ENCODE assay signal across 13 mouse cellular contexts in genomic region chr7:16207076-16207475, GRCm38 (mm10). TPM values are rescaled to one million over a fixed set of nuclear protein-coding genes. Genes with fewer than 3 reads are reported as not detected.
DNase-seq lines count a peak whose midpoint lies in the region; ATAC-seq and TF ChIP-seq lines count a peak whose summit lies in the region.
"Had no signal": no experiment of that assay in that cellular context is flagged by ENCODE, and none has a peak within 500 bp of the region (broad histone marks: within the 10 kb centered on the region; RNA-seq: fewer than 3 reads in every experiment).

No protein-coding gene starts in this region.

- no peak overlapping the region for H3K27ac ChIP-seq in heart, embryonic 16.5 days (ENCODE audit: low read length)
- H3K27ac ChIP-seq in brown adipose tissue, adult 24 weeks (replicated peaks; ENCODE audit: low read depth, low read length) = peak overlapping the region; percentile 56
- H3K27ac ChIP-seq in olfactory bulb, adult 2 months (ENCODE audit: insufficient read depth, low read depth, low read length) = peak overlapping the region; percentile 32
- H3K27ac ChIP-seq: liver, embryonic 14.5 days; midbrain, embryonic 12.5 days had no signal

- ATAC-seq in heart, embryonic 16.5 days (replicated peaks; ENCODE audit: extremely low read depth, insufficient read depth, low FRiP score) = peak; percentile 38; the same call in 1 of the 2 replicates
- ATAC-seq: forebrain, postnatal 0 days had no signal

- no peak for TF ChIP-seq CTCF in olfactory bulb, adult 2 months (IDR thresholded peaks at IDR 0.05; ENCODE audit: insufficient read depth, low read depth, low read length)

- H3K36me3 ChIP-seq in heart, embryonic 16.5 days (ENCODE audit: control insufficient read depth, insufficient read depth) = peaks cover 24% of the 10 kb centered on the region; the same call in 1 of the 2 replicates

- whole genome bisulfite sequencing in heart, embryonic 16.5 days = 78% methylated on average over 7 of the region's 7 CpGs
- WGBS in olfactory bulb, adult 2 months = 84% methylated on average over 7 of the region's 7 CpGs

- no peak for DNase-seq in heart, adult 8-10 months (ENCODE audit: low spot score)
- DNase-seq in CD4-positive, CD25-positive, alpha-beta regulatory T cell, adult 2 months (ENCODE audit: low read depth, low spot score) = peak; percentile 30
- DNase-seq in adipocyte (ENCODE audit: low spot score) = no peak
- DNase-seq in testis, postnatal 10 days (ENCODE audit: low spot score) = no peak
- no peak for DNase-seq in kidney, postnatal 25 days
- DNase-seq: forebrain, postnatal 0 days had no signal

- no peak overlapping the region for H3K9ac ChIP-seq in heart, embryonic 16.5 days (ENCODE audit: low read length)
- H3K9ac ChIP-seq: forebrain, postnatal 0 days; liver, embryonic 14.5 days; midbrain, embryonic 12.5 days had no signal

- no peak overlapping the region for H3K4me2 ChIP-seq in heart, embryonic 16.5 days (ENCODE audit: low read depth, low read length)
- H3K4me2 ChIP-seq: heart, embryonic 11.5 days; midbrain, embryonic 12.5 days had no signal

- H3K9me3 ChIP-seq in heart, embryonic 16.5 days (replicated peaks; ENCODE audit: control insufficient read depth, low read length) = no peaks in the 10 kb centered on the region
- H3K9me3 ChIP-seq: midbrain, embryonic 12.5 days had no signal

- H3K27me3 ChIP-seq in heart, embryonic 16.5 days (ENCODE audit: control insufficient read depth, insufficient read depth, low read length) = no peaks in the 10 kb centered on the region
- H3K27me3 ChIP-seq: midbrain, embryonic 12.5 days had no signal

- H3K4me3 ChIP-seq in heart, embryonic 16.5 days (ENCODE audit: low read length) = no peak overlapping the region
- H3K4me3 ChIP-seq in brown adipose tissue, adult 24 weeks (ENCODE audit: insufficient read depth, low read depth, low read length) = no peak overlapping the region
- no peak overlapping the region for H3K4me3 ChIP-seq in olfactory bulb, adult 2 months (ENCODE audit: insufficient read depth, low read depth, low read length)
- H3K4me3 ChIP-seq: midbrain, embryonic 12.5 days had no signal

- H3K4me1 ChIP-seq in heart, embryonic 16.5 days (ENCODE audit: control insufficient read depth, insufficient read depth, low read length) = no peaks in the 10 kb centered on the region
- H3K4me1 ChIP-seq in brown adipose tissue, adult 24 weeks (ENCODE audit: control insufficient read depth, insufficient read depth, insufficient read length, low read length) = no peaks in the 10 kb centered on the region; the same call in 1 of the 2 replicates
- H3K4me1 ChIP-seq in olfactory bulb, adult 2 months (ENCODE audit: control insufficient read depth, insufficient read depth, low read length) = peaks cover 26% of the 10 kb centered on the region
- H3K4me1 ChIP-seq: midbrain, embryonic 12.5 days had no signal

- TF ChIP-seq POLR2A in olfactory bulb, adult 2 months (IDR thresholded peaks at IDR 0.05; ENCODE audit: insufficient read depth, low read depth, low read length) = no peak

RNA-seq across cellular contexts. Expression of gene Dhx34, which starts 14.8 kb away (rescaled TPM):
- 10.8 and 11.2 TPM in 2 replicates for polyA plus RNA-seq in heart, embryonic 16.5 days (2015; fragmentation: Nextera tagmentation; extraction: Ambion mirVana)
- total RNA-seq in heart, adult 8-10 months (2022) = 1 to 10 TPM; 6.6 to 9.5 (median 8.0) TPM
- 7.3 and 8.3 TPM in 2 replicates for polyA plus RNA-seq in brown adipose tissue, adult 24 weeks (2012; ENCODE audit: insufficient read depth, insufficient read length, missing spikeins)
- polyA plus RNA-seq in olfactory bulb, adult 2 months (2012; ENCODE audit: insufficient read depth, insufficient read length, low replicate concordance, missing spikeins) = not detected in 2 replicates

RNA-seq across cellular contexts. Expression of gene Meis3, which starts 32.2 kb away (rescaled TPM):
- polyA plus RNA-seq in heart, embryonic 16.5 days (2015; fragmentation: Nextera tagmentation; extraction: Ambion mirVana) = 14.5 and 15.4 TPM in 2 replicates
- 1 to 10 TPM; 4.7 to 6.1 (median 5.2) TPM for total RNA-seq in heart, adult 8-10 months (2022)
- polyA plus RNA-seq in brown adipose tissue, adult 24 weeks (2012; ENCODE audit: insufficient read depth, insufficient read length, missing spikeins) = 1.6 and 3.1 TPM in 2 replicates
- polyA plus RNA-seq in olfactory bulb, adult 2 months (2012; ENCODE audit: insufficient read depth, insufficient read length, low replicate concordance, missing spikeins) = not detected in 2 replicates

RNA-seq across cellular contexts. Expression of gene C5ar2, which starts 36.9 kb away (rescaled TPM):
- polyA plus RNA-seq in heart, embryonic 16.5 days (2015; fragmentation: Nextera tagmentation; extraction: Ambion mirVana) = 0.76 and 0.88 TPM in 2 replicates
- 1 to 10 TPM; 1.0 to 1.4 (median 1.2) TPM for total RNA-seq in heart, adult 8-10 months (2022)
- polyA plus RNA-seq in brown adipose tissue, adult 24 weeks (2012; ENCODE audit: insufficient read depth, insufficient read length, missing spikeins) = 0.40 and 0.46 TPM in 2 replicates
- not detected in 2 replicates for polyA plus RNA-seq in olfactory bulb, adult 2 months (2012; ENCODE audit: insufficient read depth, insufficient read length, low replicate concordance, missing spikeins)
- polyA plus RNA-seq: embryonic facial prominence, embryonic 11.5 days had no signal

RNA-seq across cellular contexts. Expression of gene C5ar1, which starts 52.3 kb away (rescaled TPM):
- 2.6 and 3.2 TPM in 2 replicates for polyA plus RNA-seq in heart, embryonic 16.5 days (2015; fragmentation: Nextera tagmentation; extraction: Ambion mirVana)
- total RNA-seq in heart, adult 8-10 months (2022) = 1 to 10 TPM; 4.1 to 5.5 (median 5.1) TPM
- polyA plus RNA-seq in brown adipose tissue, adult 24 weeks (2012; ENCODE audit: insufficient read depth, insufficient read length, missing spikeins) = 3.6 and 5.2 TPM in 2 replicates
- not detected in 2 replicates for polyA plus RNA-seq in olfactory bulb, adult 2 months (2012; ENCODE audit: insufficient read depth, insufficient read length, low replicate concordance, missing spikeins)
